Mouse (Mus musculus) lung, embryonic 15.5 days (tissue): Measurements from ENCODE around the gene Lefty2. TPM values are rescaled to one million over a fixed set of nuclear protein-coding genes. Genes with fewer than 3 reads are reported as not detected.

Source experiments
- ATAC-seq: fragments of 200-750 bp; cut with Nextera tagmentation; 2 replicates; pipeline ENCODE4 v1.8.0; 2017; ENCODE audit warnings: moderate number of reproducible peaks, borderline replicate concordance; ENCODE audit not compliant: low FRiP score, low TSS enrichment; ENCODE audit errors: extremely low read depth
- H3K27ac ChIP-seq: fragments of 300-500 bp; sonication (generic); 2 replicates; pipeline ENCODE4 v1.5.1; 2015; ENCODE audit warnings: moderate library complexity, mild to moderate bottlenecking, inconsistent platforms
- H3K27me3 ChIP-seq: fragments of 300-500 bp; sonication (generic); 2 replicates; pipeline ENCODE4 v1.6.1; 2015; ENCODE audit warnings: inconsistent platforms
- H3K36me3 ChIP-seq: fragments of 300-500 bp; sonication (generic); 2 replicates; pipeline ENCODE4 v1.6.1; 2015; ENCODE audit warnings: inconsistent platforms
- H3K4me1 ChIP-seq: fragments of 300-500 bp; sonication (generic); 2 replicates; pipeline ENCODE4 v1.6.1; 2015; ENCODE audit warnings: inconsistent platforms
- H3K4me2 ChIP-seq: fragments of 300-500 bp; sonication (generic); 2 replicates; pipeline ENCODE4 v1.6.1; 2015; ENCODE audit warnings: inconsistent platforms, mild to moderate bottlenecking, moderate library complexity
- H3K4me3 ChIP-seq: fragments of 300-500 bp; sonication (generic); 2 replicates; pipeline ENCODE4 v1.5.1; 2015; ENCODE audit warnings: mild to moderate bottlenecking, inconsistent platforms
- H3K9ac ChIP-seq: fragments of 300-500 bp; sonication (generic); 2 replicates; pipeline ENCODE4 v1.6.1; 2015; ENCODE audit warnings: inconsistent platforms
- H3K9me3 ChIP-seq: fragments of 300-500 bp; sonication (generic); 2 replicates; pipeline ENCODE4 v1.6.1; 2016; ENCODE audit warnings: inconsistent platforms
- WGBS: fragments of 180-500 bp; shearing (Covaris S2); methylation state at CpG from one replicate; pipeline ENCODE4 v1.1.7; 2015; 5-methylcytosine and 5-hydroxymethylcytosine counted together
- polyA plus RNA-seq: library from polyadenylated mRNA; unstranded; fragments of >200 nt; fragmentation: Nextera tagmentation; extraction: Ambion mirVana; gene quantifications from 2 replicates; pipeline ENCODE4 v1.2.1, GENCODE M21; 2015

The Lefty2 gene
- polyA plus RNA-seq, 1 experiment from 2014 or later, result 0.17 TPM

GRCm38 (mm10) chr1:180940776-180941460 lies 48.0 kb downstream of the Lefty2 start:
- peaks cover 11% of the 10 kb centered on the region for H3K27me3 ChIP-seq
- peaks cover 38% of the 10 kb centered on the region for H3K4me1 ChIP-seq
- H3K27ac ChIP-seq, result no peak overlapping the region
- H3K4me3 ChIP-seq, result peak overlapping the region; percentile 92
- ATAC-seq, result no peak
- H3K36me3 ChIP-seq, result no peaks in the 10 kb centered on the region
- peak overlapping the region; percentile 89 for H3K4me2 ChIP-seq
- H3K9me3 ChIP-seq, result no peaks in the 10 kb centered on the region
- peak overlapping the region; percentile 80; the same call in 1 of the 2 replicates for H3K9ac ChIP-seq
- 81% methylated on average over 7 of the region's 7 CpGs for WGBS

- ATAC-seq, result peak; percentile 6; the same call in 1 of the 2 replicates
- Histone ChIP-seq H3K27me3 (peaks cover 9% of the 10 kb centered on the region; the same call in 1 of the 2 replicates), H3K4me2 (peak overlapping the region; percentile 89), H3K36me3 (no peaks in the 10 kb centered on the region), H3K9me3 (no peaks in the 10 kb centered on the region), H3K4me3 (peak overlapping the region; percentile 92), H3K9ac (peak overlapping the region; percentile 80), H3K27ac (peak overlapping the region; percentile 80), H3K4me1 (peaks cover 44% of the 10 kb centered on the region)
- WGBS, result 4% methylated on average over 18 of the region's 18 CpGs
Observed at GRCm38 (mm10) chr1:180941726-180942125, 48.8 kb downstream of the Lefty2 start.

GRCm38 (mm10) chr1:180942166-180943031 lies 49.5 kb downstream of the Lefty2 start, which contains the start of gene Tmem63a:
Tmem63a (plus strand) TSS chr1:180942344.
- ATAC-seq, result peak; percentile 60; the same call in 1 of the 2 replicates
- Histone ChIP-seq H3K9ac (peak within 1 kb of the TSS; percentile 80), H3K27me3 (peaks cover 7% of the 10 kb centered on the region; the same call in 1 of the 2 replicates), H3K4me3 (peak within 1 kb of the TSS; percentile 92), H3K4me1 (peaks cover 44% of the 10 kb centered on the region), H3K27ac (peak within 1 kb of the TSS; percentile 80), H3K9me3 (no peaks in the 10 kb centered on the region), H3K36me3 (no peaks in the 10 kb centered on the region), H3K4me2 (peak within 1 kb of the TSS; percentile 89)
- under 1% methylated on average over 72 of the region's 73 CpGs for WGBS

GRCm38 (mm10) chr1:180943032-180943644 lies 50.2 kb downstream of the Lefty2 start:
- Histone ChIP-seq H3K36me3 (no peaks in the 10 kb centered on the region), H3K9me3 (no peaks in the 10 kb centered on the region), H3K4me3 (peak overlapping the region; percentile 92), H3K9ac (peak overlapping the region; percentile 80), H3K27ac (peak overlapping the region; percentile 80), H3K4me2 (peak overlapping the region; percentile 89), H3K4me1 (peaks cover 44% of the 10 kb centered on the region), H3K27me3 (no peaks in the 10 kb centered on the region)
- ATAC-seq, result no peak
- WGBS, result 49% methylated on average over 11 of the region's 11 CpGs

GRCm38 (mm10) chr1:180943896-180944295 lies 51.0 kb downstream of the Lefty2 start:
- Histone ChIP-seq H3K27me3 (no peaks in the 10 kb centered on the region), H3K36me3 (0 out of 2 replicates have a peak, but pooled peaks cover 4% of the 10 kb centered on the region), H3K27ac (no peak overlapping the region), H3K9ac (no peak overlapping the region), H3K4me1 (peaks cover 44% of the 10 kb centered on the region), H3K9me3 (no peaks in the 10 kb centered on the region), H3K4me3 (no peak overlapping the region), H3K4me2 (no peak overlapping the region)
- no peak for ATAC-seq
- WGBS, result 83% methylated on average over 1 of the region's 1 CpGs

- Histone ChIP-seq H3K4me1 (peaks cover 44% of the 10 kb centered on the region), H3K27ac (0 out of 2 replicates have a peak overlapping the region, but pooled peaks have one; percentile 66), H3K36me3 (0 out of 2 replicates have a peak, but pooled peaks cover 4% of the 10 kb centered on the region), H3K4me2 (no peak overlapping the region), H3K9ac (no peak overlapping the region), H3K27me3 (no peaks in the 10 kb centered on the region), H3K9me3 (no peaks in the 10 kb centered on the region), H3K4me3 (no peak overlapping the region)
- no peak for ATAC-seq
- WGBS, result 71% methylated on average over 4 of the region's 4 CpGs
Observed at GRCm38 (mm10) chr1:180944553-180944952, 51.6 kb downstream of the Lefty2 start.

- Histone ChIP-seq H3K4me1 (peaks cover 44% of the 10 kb centered on the region), H3K36me3 (peaks cover 9% of the 10 kb centered on the region; the same call in 1 of the 2 replicates), H3K9me3 (no peaks in the 10 kb centered on the region), H3K9ac (peak overlapping the region; percentile 17; the same call in 1 of the 2 replicates), H3K27me3 (no peaks in the 10 kb centered on the region), H3K27ac (peak overlapping the region; percentile 66), H3K4me3 (peak overlapping the region; percentile 15), H3K4me2 (peak overlapping the region; percentile 44)
- ATAC-seq, result peak; percentile 78
- 25% methylated on average over 20 of the region's 20 CpGs for WGBS
Observed at GRCm38 (mm10) chr1:180945001-180945980, 52.4 kb downstream of the Lefty2 start.

GRCm38 (mm10) chr1:180946448-180946847 lies 53.5 kb downstream of the Lefty2 start:
- H3K4me1 ChIP-seq, result peaks cover 41% of the 10 kb centered on the region
- no peaks in the 10 kb centered on the region for H3K27me3 ChIP-seq
- ATAC-seq, result no peak
- no peak overlapping the region for H3K9ac ChIP-seq
- peaks cover 9% of the 10 kb centered on the region; the same call in 1 of the 2 replicates for H3K36me3 ChIP-seq
- no peak overlapping the region for H3K4me2 ChIP-seq
- H3K27ac ChIP-seq, result no peak overlapping the region
- WGBS, result 64% methylated on average over 6 of the region's 6 CpGs
- H3K4me3 ChIP-seq, result no peak overlapping the region
- H3K9me3 ChIP-seq, result no peaks in the 10 kb centered on the region
